28 mouse cellular contexts compared by ENCODE assay signal in the genomic region with DNA sequence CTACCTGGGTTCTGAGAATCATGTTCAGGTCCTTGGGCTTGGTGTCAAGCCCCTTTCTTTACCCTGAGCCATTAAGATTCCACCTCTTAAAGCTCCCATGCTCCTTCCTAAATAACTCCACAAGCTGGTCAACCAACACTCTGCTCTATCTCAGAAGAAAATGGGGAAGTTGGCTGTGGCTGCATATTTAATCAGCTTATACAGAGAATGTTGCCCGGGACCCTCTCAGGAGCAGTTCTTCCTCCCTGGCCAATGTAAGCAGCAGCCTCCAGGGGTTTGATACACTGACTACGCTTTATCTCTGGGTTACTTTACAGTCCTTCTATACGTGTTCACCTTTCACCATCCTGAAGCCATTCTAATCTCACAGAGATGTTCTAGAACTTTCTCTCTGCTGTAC.
A peak's percentile ranks its signal among the peaks of the same experiment; 100 is the strongest.
DNase-seq lines count a peak whose midpoint lies in the region; ATAC-seq and TF ChIP-seq lines count a peak whose summit lies in the region.
"Had no signal": no experiment of that assay in that cellular context is flagged by ENCODE, and none has a peak within 500 bp of the region (broad histone marks: within the 10 kb centered on the region; RNA-seq: fewer than 3 reads in every experiment).

No protein-coding gene starts in this region.

- TF ChIP-seq POLR2A in CH12.LX (IDR thresholded peaks at IDR 0.05; ENCODE audit: low read depth, low read length) = no peak

- no peak for TF ChIP-seq EP300 in CH12.LX (IDR thresholded peaks at IDR 0.05; ENCODE audit: low read length)

- no peaks in the 10 kb centered on the region for H3K79me2 ChIP-seq in CH12.LX (replicated peaks; ENCODE audit: control insufficient read depth, extremely low read depth, insufficient read depth, poor library complexity, severe bottlenecking)

- no peak overlapping the region for H3K9ac ChIP-seq in CH12.LX (ENCODE audit: insufficient read depth, low read depth)
- H3K9ac ChIP-seq: forebrain, embryonic 13.5 days; heart, embryonic 12.5 days; heart, embryonic 15.5 days; hindbrain, embryonic 13.5 days; intestine, embryonic 15.5 days had no signal

- DNase-seq in 416B (ENCODE audit: low read depth) (peak; percentile 11), CH12.LX (ENCODE audit: extremely low read depth) (peak; percentile 35)
- no peak for DNase-seq in layer of hippocampus, postnatal 10 days (ENCODE audit: low spot score in 2 of 2)
- DNase-seq in kidney, postnatal 25 days = no peak
- DNase-seq in layer of hippocampus, postnatal 25 days (ENCODE audit: extremely low spot score in 1 of 2, low spot score in 1 of 2) = no peak
- DNase-seq: adrenal gland, adult 8-10 months; adrenal gland, postnatal 25 days; cerebellum, adult 11-12 months; cerebellum, adult 8-10 months; cerebellum, postnatal 10 days; cerebellum, postnatal 36 days; gastrocnemius, adult 2 months; gastrocnemius, postnatal 14 days; heart, adult 18-20 months; heart, postnatal 10 days; heart, postnatal 36 days had no signal

- H3K27me3 ChIP-seq in CH12.LX (replicated peaks) = no peaks in the 10 kb centered on the region
- H3K27me3 ChIP-seq: forebrain, embryonic 13.5 days; heart, embryonic 15.5 days; hindbrain, embryonic 13.5 days; intestine, embryonic 15.5 days had no signal

- TF ChIP-seq CTCF in CH12.LX (conservative IDR thresholded peaks at IDR 0.05 in 1 of 2, IDR thresholded peaks at IDR 0.05 in 1 of 2; ENCODE audit: low read depth in 2 of 2, low read length in 2 of 2) = no peak

- H3K4me1 ChIP-seq in CH12.LX (ENCODE audit: control insufficient read depth in 1 of 2, insufficient read depth in 2 of 2) = peaks cover 0 to 11% of the 10 kb centered on the region in 2 experiments; a peak in 2 of 4 replicates
- H3K4me1 ChIP-seq: heart, embryonic 15.5 days; intestine, embryonic 15.5 days had no signal

- H3K27ac ChIP-seq in CH12.LX (ENCODE audit: insufficient read depth, low read depth) = no peak overlapping the region
- H3K27ac ChIP-seq: forebrain, embryonic 10.5 days; forebrain, embryonic 13.5 days; gastrocnemius, adult 2 months; heart, embryonic 15.5 days; hindbrain, embryonic 10.5 days; hindbrain, embryonic 13.5 days; intestine, embryonic 15.5 days had no signal

- H3K9me3 ChIP-seq in CH12.LX (replicated peaks; ENCODE audit: low read length) = no peaks in the 10 kb centered on the region
- H3K9me3 ChIP-seq: forebrain, embryonic 10.5 days; forebrain, embryonic 13.5 days; G1E; heart, embryonic 12.5 days; heart, embryonic 15.5 days; hindbrain, embryonic 10.5 days; hindbrain, embryonic 13.5 days; intestine, embryonic 15.5 days had no signal

- dilution Hi-C loops in CH12.LX (cut with MboI; ENCODE audit: extremely low pct_ligation_motif_present, extremely low pct_unique_long_range_greater_than_20kb, low sequenced_read_pairs) = no loop called here

- peak; percentile 62; the same call in 1 of the 2 replicates for ATAC-seq in common myeloid progenitor, adult 5-6 weeks (replicated peaks; ENCODE audit: low read depth, poor library complexity, severe bottlenecking)
- ATAC-seq: activated CD4-positive, CD25-positive, alpha-beta regulatory T cell, adult 4 months; forebrain, embryonic 13.5 days; forebrain, embryonic 16.5 days; hindbrain, embryonic 16.5 days; intestine, embryonic 15.5 days had no signal

- no peak overlapping the region for H3K4me3 ChIP-seq in CH12.LX (replicated peaks in 1 of 3; ENCODE audit: low read depth in 2 of 3, low read length in 2 of 3, poor library complexity in 1 of 3)
- H3K4me3 ChIP-seq: forebrain, embryonic 10.5 days; forebrain, embryonic 13.5 days; gastrocnemius, adult 2 months; heart, embryonic 12.5 days; heart, embryonic 15.5 days; hindbrain, embryonic 10.5 days; hindbrain, embryonic 13.5 days; intestine, embryonic 15.5 days had no signal

- in situ Hi-C loops in CH12.LX (cut with MboI; ENCODE audit: low pct_ligation_motif_present, low pct_unique_long_range_greater_than_20kb, low sequenced_read_pairs) = no loop called here

- TF ChIP-seq RAD21 in CH12.LX (IDR thresholded peaks at IDR 0.05; ENCODE audit: low read depth, low read length) = no peak

- peaks cover 0 to 23% of the 10 kb centered on the region in 2 experiments for H3K36me3 ChIP-seq in CH12.LX (replicated peaks in 1 of 2; ENCODE audit: control insufficient read depth in 1 of 2, insufficient read depth in 1 of 2, low read length in 1 of 2)
- H3K36me3 ChIP-seq: forebrain, embryonic 10.5 days; G1E; heart, embryonic 12.5 days; heart, embryonic 15.5 days; hindbrain, embryonic 10.5 days; hindbrain, embryonic 13.5 days; intestine, embryonic 15.5 days had no signal

- no peak overlapping the region for H3K4me2 ChIP-seq in CH12.LX (ENCODE audit: insufficient read depth, low read depth, poor library complexity, severe bottlenecking)
- H3K4me2 ChIP-seq: forebrain, embryonic 13.5 days; heart, embryonic 12.5 days; heart, embryonic 15.5 days; hindbrain, embryonic 13.5 days; intestine, embryonic 15.5 days had no signal

TF ChIP-seq in CH12.LX, 34 proteins besides CTCF, POLR2A, EP300 and RAD21:
- TF ChIP-seq POLR2AphosphoS2 (IDR thresholded peaks at IDR 0.05; ENCODE audit: low read depth, low read length) (no peak), TCF12 (IDR thresholded peaks at IDR 0.05; ENCODE audit: low read depth, low read length) (no peak), USF2 (conservative IDR thresholded peaks at IDR 0.05; ENCODE audit: low read depth, low read length) (no peak), JUND (conservative IDR thresholded peaks at IDR 0.05; ENCODE audit: low read depth, low read length) (no peak), TBP (conservative IDR thresholded peaks at IDR 0.05; ENCODE audit: low read depth, low read length) (no peak), CHD2 (IDR thresholded peaks at IDR 0.05; ENCODE audit: low read length) (no peak), MAFK (IDR thresholded peaks at IDR 0.05; ENCODE audit: insufficient replicate concordance, low read length) (no peak), SIN3A (IDR thresholded peaks at IDR 0.05; ENCODE audit: low read length) (no peak), BHLHE40 (IDR thresholded peaks at IDR 0.05; ENCODE audit: low read depth, low read length) (no peak), NRF1 (IDR thresholded peaks at IDR 0.05; ENCODE audit: low read depth, low read length) (no peak), UBTF (IDR thresholded peaks at IDR 0.05; ENCODE audit: low read depth, low read length) (no peak)
TF ChIP-seq in CH12.LX: peak in this region for 0.

Comparison
In these comparisons a context has a peak if more than half of its experiments do, and no peak if none do; other contexts are left out.
1. DNase-seq: peak in 416B (single experiment) and CH12.LX (single experiment); none in layer of hippocampus, postnatal 10 days (0 of 2), kidney, postnatal 25 days (0 of 2) and layer of hippocampus, postnatal 25 days (0 of 2).